Mouse (Mus musculus): ENCODE measurements around the gene Pola2. TPM values are rescaled to one million over a fixed set of nuclear protein-coding genes. Genes with fewer than 3 reads are reported as not detected.

Pola2 gene
- total RNA-seq, 2 experiments from 2014 or later, result 10.6 to 10.9 TPM

DNA sequence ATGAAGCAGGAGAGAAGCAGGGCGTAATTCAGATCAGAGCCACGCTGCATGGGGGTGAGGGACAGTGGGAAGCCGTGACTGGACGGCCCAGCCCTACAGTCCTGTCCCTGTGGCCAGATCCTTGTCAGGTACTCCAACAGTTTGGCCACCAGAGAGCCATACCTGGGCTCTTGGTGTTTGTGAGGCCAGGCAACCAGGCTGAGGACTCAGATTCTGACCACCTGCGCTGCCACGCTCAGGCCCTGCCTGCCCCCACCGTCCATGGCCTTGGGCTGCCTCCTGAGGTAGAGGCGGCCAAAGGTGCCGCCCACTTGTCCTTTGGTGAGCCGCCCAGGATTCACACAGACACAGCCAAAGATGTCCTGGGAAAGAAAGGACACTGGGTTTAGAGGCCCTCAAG is 23.3 kb downstream of the Pola2 start:
- intact Hi-C loops (cut with DNase I), result loop anchor here (1.0 kb wide), 1 partner anchor 13 kb away; no protein-coding TSS in a partner anchor
- peak in 1 of 2 experiments; percentile 17 for DNase-seq

DNA sequence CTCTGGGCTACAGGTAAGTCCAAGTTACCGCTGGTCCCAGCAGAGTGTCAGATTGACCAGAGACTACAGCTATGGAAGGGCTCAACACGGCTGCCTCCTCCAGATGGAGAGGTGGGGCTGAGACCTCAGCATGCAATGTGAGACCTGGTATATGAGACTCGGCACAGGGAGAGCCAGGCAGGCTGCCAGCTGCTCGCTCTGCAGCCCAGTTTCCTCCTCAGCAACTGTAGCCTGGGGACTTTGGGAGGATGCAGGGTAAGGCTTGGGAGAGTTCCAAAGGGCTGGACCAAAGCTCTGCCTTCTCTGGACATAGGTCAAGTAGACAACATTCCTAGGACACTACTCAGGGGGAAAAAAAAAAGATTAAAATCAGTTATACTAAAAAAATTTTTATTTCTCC is 23.8 kb downstream of the Pola2 start:
- intact Hi-C loops (cut with DNase I), result loop anchor here (1.0 kb wide), 1 partner anchor 13 kb away; no protein-coding TSS in a partner anchor

DNA sequence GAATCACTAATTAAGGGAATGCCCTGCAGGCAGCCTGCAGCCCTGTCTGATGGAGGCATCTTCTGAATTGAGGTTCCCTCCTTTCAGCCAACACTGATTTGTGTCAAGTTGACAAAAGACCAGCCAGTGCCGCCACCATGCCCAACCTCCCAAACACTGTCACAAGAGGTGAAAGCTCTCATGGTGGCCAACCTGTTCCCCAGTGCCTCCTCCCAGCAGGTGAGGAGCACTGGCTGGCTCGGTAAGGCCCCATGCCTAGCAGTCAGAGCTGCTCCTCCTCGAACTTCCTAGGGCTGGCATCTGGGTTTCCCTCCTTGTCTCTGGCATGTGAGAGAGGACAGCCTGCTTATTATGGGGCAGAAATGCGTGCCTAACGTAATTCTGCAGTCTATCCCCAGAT is 24.3 kb downstream of the Pola2 start:
- intact Hi-C loops (cut with DNase I), result loop anchor here (1.0 kb wide), 1 partner anchor 14 kb away; no protein-coding TSS in a partner anchor
- no peak for DNase-seq

More for the DNA sequence above, 23.8 kb downstream of the Pola2 start:
- DNase-seq, result peak; percentile 76 to 84

DNA sequence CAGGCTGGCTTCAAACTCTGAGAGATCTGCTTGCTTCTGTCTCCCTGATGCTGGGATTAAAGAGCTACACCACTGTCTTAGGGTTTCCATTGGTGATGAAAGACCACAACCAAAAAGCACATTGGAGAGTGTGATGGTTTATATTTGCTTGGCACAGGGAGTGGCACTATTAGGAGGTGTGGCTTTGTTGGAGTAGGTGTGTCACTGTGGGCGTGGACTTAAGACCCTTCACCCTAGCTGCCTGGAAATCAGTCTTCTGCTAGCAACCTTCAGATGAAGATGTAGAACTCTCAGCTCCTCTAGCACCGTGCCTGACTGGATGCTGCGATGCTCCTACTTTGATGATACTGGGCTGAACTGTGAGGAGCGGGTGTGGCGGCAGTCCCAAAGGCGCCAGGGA is 25.5 kb downstream of the Pola2 start:
- no peak for DNase-seq
- intact Hi-C loops (cut with DNase I), result no loop called here

- DNase-seq, result peak in 1 of 2 experiments; percentile 18
- intact Hi-C loops (cut with DNase I), result no loop called here
Measured at GRCm38 (mm10) chr19:5937836-5938406, 26.1 kb downstream of the Pola2 start.

- intact Hi-C loops (cut with DNase I), result no loop called here
- DNase-seq, result peak in 1 of 2 experiments; percentile 19
Measured at GRCm38 (mm10) chr19:5937095-5937835, 26.7 kb downstream of the Pola2 start.

- intact Hi-C loops (cut with DNase I), result no loop called here
- peak in 1 of 2 experiments; percentile 41 for DNase-seq
Measured at GRCm38 (mm10) chr19:5935691-5936090, 28.3 kb downstream of the Pola2 start.

DNA sequence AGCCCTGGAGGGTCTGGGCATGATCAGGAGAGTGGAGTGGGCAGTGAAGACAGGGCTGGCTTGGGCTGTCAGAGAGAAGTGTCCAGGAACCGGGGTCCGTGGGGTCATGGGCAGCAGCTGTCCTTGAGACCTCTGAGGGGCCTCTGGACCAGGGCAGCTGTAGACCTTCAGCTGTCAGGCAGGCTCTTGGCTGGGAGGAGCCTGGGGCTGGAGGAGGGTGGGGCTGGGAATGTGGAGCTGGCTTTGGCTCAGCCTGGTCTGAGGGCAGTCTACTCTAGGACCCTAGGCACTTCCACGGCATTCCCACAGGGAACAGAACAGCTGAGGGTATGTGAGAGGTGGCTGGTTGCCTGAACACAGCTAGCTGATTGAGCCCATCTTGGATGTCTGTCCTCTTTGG is 28.7 kb downstream of the Pola2 start:
- peak; percentile 66 to 72 for DNase-seq
- intact Hi-C loops (cut with DNase I), result no loop called here

GRCm38 (mm10) chr19:5929634-5930596 is 34.1 kb downstream of the Pola2 start:
- DNase-seq, result peak; percentile 74 to 78
- intact Hi-C loops (cut with DNase I), result no loop called here

- DNase-seq, result no peak
- intact Hi-C loops (cut with DNase I), result no loop called here
Measured at GRCm38 (mm10) chr19:5928546-5928945, 35.5 kb downstream of the Pola2 start.

- intact Hi-C loops (cut with DNase I), result no loop called here
Measured at GRCm38 (mm10) chr19:5928104-5928503, 35.9 kb downstream of the Pola2 start.

GRCm38 (mm10) chr19:5927532-5927931 is 36.5 kb downstream of the Pola2 start:
- no peak for DNase-seq
- intact Hi-C loops (cut with DNase I), result no loop called here

More at GRCm38 (mm10) chr19:5928104-5928503, 35.9 kb downstream of the Pola2 start:
- DNase-seq, result no peak

- intact Hi-C loops (cut with DNase I), result no loop called here
- no peak for DNase-seq
Measured at GRCm38 (mm10) chr19:5927026-5927425, 37.0 kb downstream of the Pola2 start.

- no peak for DNase-seq
- intact Hi-C loops (cut with DNase I), result loop anchor here (2.0 kb wide), 1 partner anchor 93 kb away; no protein-coding TSS in a partner anchor
Measured at GRCm38 (mm10) chr19:5925311-5925855, 38.6 kb downstream of the Pola2 start.

- intact Hi-C loops (cut with DNase I), result loop anchor here (1.0 to 2.0 kb wide), 2 partner anchors 32 to 94 kb away; no protein-coding TSS in a partner anchor
- peak; percentile 95 to 96 for DNase-seq
Measured at GRCm38 (mm10) chr19:5924713-5925093, 39.3 kb downstream of the Pola2 start, which contains the start of gene Cdc42ep2. Cdc42ep2 (minus strand) TSS chr19:5924816.

DNA sequence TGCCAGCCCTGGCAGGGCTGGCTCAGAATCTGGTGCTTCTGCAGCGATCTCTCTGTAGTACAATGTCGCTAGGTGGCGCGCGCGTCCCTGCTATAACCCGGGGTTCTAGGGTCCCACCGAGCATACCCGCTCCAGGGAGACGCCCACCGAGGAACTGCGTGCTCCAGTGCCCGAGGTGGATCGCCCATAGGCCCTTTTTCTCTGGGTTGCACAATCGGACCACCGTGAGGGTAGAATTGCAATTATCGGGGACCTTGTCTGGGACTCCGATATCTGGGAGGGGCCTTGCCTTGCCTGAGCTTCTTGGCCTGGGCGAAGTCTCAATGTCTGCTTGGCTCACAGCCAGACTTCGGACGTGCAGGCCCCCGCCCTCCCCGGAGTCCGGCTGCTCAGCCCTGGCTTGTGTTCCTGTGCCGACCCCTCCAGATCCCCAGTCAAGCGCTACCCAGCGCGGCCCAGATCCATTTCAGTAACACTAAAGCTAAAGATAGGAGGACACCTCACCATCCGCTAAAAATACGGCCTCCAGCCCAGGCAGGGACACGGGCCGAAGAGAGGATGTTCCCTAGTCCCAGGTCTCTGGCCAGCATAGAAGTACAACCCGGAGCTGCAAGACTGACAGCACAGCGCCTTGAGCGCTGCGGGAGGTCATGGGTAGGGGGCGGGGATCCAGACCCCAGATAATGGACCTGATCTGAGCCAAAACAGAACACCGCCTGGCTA is 39.9 kb downstream of the Pola2 start:
- peak; percentile 94 to 96 for DNase-seq
- intact Hi-C loops (cut with DNase I), result loop anchor here (1.0 to 2.0 kb wide), 2 partner anchors 32 to 95 kb away; no protein-coding TSS in a partner anchor

- DNase-seq, result no peak
- intact Hi-C loops (cut with DNase I), result no loop called here
Measured at GRCm38 (mm10) chr19:5922963-5923362, 41.0 kb downstream of the Pola2 start.

DNA sequence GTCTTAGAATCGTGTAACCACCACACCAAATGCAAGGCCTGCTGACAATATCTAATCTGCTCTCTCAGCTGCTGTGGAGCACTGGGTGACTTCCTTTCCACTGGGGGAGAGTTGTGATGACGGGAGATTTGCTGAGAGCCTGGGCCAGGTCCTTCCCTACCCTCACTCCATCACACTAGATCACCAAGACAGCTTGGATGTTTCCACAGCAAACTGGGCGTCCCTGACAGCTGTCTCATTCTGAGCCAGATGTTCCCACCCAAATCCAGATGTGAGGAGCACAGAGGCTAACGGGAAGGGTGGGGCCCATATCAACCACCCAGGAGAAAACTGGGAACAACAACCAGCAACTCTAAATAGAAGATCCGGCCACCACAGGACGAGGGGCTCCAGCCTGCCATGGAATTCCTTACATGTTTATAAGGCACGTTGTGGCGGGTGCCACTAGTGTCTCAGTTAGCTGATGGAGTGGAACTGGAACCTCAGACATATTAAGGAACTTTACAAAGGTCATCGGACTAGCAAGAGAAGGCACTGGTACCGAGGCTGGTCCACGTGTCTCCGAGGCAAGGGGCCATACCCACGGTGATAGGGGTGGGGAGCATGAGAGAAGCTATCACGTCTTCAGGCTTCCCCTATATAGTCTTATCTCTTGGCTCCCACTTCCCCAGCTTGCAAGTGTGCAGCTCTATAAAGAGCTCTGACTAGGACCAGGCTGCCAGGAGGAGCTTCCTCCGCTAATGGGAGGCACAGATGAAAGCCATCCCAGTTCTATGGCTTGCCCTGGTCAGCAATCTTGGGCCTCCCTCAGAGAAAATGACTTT is 41.7 kb downstream of the Pola2 start:
- intact Hi-C loops (cut with DNase I), result no loop called here
- DNase-seq, result peak; percentile 50 to 64

GRCm38 (mm10) chr19:5921715-5922114 is 42.3 kb downstream of the Pola2 start:
- peak; percentile 33 to 50 for DNase-seq
- intact Hi-C loops (cut with DNase I), result no loop called here
